Mouse (Mus musculus): ENCODE measurements around the gene Snx21.
A peak's percentile ranks its signal among the peaks of the same experiment; 100 is the strongest.

Gene Snx21

DNA sequence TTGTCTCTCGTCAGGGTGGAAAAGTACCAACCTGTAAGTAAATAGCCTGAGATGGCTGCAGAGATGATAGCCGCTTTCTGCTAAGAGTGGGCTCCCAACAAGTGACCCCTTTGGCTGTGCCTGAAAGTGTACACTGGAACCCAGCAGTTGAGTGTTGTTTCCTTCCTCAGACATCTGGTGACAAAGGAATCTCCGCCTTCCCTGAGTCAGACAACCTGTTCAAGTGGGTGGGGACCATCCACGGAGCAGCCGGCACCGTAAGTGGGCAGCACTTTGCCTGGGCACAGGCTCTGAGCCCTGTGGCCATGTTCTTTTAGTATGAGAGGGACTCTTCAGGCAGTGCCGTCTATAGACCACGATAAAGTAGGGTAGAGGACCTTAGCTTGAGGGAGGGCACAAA, 14.5 kb upstream of the Snx21 start:
- no peak for DNase-seq

DNA sequence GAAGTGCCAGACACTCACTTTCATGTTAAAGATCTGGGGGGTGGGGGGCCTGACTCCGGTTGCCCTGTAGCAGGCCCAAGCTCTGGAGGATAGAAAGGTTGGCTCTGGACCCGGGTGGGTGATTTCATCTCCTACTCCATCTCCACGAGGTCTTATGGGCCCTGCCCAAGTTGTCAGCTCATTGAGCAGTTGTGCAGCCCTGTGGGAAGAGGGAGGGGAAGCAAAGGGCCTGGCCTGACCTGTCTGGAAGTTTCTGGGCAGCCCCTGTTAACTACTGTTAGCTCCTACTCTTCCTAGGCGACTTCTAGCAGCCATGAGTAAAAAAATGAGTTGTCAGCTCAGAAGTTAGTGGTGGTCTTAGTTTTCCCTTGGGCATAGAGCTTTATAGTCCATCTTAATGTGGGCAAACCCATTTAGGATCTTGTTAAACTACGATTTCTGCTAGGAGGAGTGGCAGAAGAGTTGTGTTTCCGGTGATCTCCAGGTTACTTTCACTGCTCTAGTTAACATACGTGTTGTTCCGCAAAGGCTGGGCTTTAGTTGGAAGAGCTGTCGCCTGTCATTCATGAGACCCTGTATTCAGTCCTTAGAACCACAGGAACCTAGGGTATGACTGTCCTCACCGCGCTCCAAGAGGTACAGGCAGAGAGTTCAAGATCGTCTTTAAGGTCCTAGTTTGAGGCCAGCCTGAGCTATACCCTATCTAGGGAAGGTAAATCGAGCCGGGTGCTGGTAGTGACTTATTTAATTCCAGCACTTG, 12.2 kb upstream of the Snx21 start:
- DNase-seq: no peak

DNA sequence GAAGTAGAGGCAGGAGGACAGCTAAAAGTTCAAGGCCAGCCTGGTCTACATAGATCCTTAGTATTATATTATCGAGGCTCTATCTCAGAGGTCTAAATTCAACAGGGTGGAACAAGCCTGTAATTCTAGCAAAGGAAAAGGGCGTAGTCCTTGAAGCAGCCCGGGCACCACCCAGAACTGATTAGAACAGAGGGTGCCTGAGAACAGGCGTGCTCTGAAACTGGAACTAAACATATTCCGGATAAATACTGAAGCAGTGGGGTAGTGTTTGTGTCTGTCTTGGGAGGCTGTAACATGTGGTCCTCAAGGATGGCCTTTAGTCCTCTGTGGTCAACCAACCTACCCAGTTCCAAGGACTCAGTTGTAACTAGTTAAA, 11.6 kb upstream of the Snx21 start:
- DNase-seq: no peak

DNA sequence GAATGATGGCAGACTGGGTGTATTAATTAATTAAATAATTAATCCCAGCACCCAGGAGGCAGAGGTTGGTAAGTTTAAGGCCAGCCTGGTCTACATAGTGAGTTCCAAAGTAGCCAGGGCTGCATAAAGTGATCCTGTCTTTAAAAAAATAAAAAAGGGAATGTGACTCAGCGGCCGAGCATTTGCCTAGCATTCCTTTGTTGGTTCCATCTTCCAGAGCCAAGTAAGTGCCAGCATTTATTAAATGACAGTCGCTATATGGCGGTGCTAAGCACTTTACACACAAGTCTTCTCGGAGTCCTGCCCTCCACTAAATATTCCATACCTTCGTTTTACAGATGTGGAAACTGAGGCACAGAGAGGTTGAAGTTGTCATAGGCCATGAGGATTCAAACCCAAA, 9.5 kb upstream of the Snx21 start:
- DNase-seq: no peak

DNA sequence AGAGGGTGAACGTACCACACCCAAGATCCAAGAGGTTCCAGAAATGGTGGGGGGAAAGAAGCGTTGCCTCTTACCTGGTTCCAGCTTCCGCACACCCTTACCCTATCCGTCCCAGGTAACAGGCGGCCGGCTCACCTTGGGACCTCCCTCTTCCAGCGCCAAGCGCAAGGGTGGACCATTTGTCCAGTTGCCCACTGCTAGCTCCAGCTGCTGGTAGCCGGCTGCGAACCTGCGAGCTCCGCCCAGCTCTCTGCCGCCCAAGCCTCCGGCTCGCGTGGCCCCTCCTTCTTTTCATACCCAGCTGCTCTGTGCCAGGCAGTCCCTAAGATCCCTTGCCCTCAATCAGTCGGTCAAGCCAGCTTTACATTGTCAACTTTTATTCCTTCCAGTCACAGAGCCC, 8.8 kb upstream of the Snx21 start:
- no peak for DNase-seq

DNA sequence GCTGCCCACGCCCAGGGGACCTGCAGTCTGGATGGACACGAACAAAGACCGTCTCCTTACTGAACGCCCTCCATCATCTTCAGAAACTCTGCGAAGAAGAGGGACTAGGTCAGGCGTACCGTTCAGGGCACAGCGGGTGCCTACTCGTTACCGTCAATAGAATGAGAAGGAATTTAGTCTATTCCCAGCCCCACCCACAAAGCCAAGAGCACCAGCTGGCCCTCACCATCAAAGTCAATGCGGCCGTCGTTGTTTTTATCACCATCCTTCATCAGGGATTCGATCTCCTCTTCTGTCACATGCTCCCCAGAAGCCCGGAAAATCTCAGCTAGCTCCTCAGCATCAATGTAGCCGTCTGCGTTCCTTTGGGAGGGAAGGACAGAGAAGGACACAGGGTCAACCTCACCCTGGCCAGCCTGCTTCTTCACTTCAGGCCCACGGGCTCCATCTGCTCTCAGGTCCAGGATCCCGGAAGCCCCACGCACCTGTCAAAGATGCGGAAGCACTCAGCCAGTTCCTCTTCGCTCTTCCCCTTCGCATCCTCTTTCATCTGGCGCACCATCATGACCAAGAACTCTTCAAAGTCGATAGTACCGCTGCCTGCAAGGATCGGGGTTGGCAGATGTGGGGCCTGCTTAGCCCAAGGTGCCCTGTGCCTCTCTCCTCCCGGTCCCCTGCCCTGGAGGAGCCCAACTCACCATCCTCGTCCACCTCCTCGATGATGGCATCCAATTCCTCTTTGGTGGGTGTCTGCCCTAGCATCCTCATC, 8.2 kb upstream of the Snx21 start:
- no peak for DNase-seq

DNA sequence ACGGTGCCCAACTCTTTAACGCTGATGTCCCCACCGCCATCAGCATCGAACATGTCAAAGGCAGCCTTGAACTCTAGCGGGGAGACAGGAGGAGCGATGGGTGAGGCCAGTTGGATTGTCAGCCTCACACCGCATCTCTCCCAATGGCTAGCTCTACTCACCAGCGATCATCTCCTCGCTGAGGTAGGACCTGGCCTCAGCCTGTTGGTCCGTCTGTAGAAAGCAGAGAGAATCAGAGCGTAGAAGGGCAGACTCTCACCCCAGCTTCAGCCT, 7.7 kb upstream of the Snx21 start:
- DNase-seq: no peak

DNA sequence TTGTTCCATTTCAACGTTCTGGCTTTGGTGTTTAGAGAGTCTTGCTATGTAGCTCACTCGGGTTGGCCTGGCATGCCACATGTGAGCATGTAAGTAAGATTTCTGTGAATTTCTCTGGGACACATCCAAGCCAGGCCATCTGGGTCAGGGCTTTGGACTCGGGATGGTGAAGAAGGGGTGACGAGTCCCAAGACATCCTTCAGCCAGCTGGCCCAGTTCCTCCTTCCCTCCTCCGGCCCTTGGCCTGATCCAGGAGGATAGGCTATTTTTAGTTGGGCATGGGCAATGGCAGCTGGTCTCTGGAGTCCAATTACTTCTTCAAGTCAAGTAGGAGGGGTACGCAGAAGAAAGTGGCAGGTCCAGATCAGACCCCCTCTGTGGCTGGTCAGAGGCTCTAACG, 6.8 kb upstream of the Snx21 start:
- peak; percentile 48 for DNase-seq

DNA sequence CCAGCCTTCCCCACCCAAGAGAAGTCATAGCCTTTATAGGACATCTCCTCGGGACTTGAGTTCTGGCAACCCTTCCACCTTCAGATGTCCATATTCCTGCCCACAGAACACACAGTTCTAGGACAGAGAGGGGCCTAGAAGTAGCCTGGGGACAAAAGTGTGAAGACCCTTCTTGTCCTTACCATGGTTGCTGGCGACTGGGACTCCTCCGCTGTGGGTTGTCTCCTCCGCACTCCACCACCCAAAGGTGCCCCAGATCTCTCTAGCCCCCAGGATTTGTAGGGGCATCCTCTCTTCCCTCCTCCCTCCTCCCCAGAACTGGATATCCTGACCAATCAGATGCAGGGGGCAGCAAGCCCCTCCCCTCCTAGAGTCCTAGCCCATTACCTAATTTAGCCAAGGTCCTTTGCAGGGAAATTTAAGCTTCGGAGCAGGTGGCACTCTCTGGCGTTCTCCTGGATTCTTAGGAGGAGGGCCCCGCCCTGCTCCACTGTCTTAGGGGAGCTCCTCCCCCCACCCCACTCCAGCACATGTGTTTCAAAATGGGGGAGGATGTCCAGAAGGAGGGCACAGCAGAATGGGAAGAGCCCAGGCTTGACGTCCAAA, 6.0 kb upstream of the Snx21 start, which contains the start of gene Tnnc2:
TSS of gene Tnnc2 (minus strand) at position 487 of the 606 bp plus-strand sequence.
- no peak for DNase-seq

DNA sequence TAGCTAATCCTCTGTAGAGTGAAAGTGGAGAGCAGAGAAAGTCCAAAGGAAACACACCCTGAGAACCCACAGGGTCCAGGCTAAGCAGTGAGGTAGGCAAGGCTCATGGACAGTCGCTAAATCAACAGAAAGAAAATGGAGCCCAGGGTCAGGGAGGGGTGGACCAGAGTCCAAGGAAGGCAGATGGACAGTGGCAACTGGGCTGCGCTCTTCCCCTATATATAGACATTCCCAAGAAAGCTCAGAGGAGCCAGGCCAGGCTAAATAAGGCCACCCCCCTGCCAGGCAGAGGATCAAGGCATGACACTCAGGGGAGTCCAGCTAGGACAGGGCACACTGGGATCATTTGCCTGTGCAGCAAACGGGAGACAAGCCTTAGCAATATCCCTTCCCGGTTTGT, 3.7 kb upstream of the Snx21 start:
- no peak for DNase-seq

DNA sequence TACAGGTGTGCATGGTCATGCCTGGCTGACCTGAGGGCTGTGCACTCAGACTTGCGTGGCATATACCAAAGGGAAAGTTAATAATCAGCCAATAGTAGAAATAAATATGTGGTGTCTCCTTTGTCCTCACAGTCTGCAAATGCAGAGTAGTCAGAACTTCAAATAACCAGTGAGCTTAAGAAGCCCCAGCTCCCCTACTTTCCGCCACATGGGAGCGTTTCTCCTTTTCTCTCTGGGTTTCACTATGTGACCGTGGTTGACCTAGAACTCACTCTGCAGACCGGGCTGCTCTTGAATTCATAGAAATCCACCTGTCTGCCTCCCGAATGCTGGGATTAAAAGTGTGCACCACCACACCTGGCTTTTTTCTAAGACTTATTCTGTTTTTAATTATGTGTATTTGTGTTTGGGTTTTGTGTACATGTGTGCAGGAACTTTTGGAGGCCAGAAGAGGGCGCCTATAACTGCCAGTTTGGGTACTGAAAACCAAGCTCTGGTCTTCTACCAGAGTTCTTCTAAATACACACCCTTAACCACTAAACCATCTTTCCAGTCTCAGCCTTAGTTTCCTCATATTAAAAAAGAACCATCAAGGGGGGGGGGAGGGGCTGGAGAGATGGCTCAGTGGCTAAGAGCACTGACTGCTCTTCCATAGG, 1.6 kb upstream of the Snx21 start:
- no peak for DNase-seq

DNA sequence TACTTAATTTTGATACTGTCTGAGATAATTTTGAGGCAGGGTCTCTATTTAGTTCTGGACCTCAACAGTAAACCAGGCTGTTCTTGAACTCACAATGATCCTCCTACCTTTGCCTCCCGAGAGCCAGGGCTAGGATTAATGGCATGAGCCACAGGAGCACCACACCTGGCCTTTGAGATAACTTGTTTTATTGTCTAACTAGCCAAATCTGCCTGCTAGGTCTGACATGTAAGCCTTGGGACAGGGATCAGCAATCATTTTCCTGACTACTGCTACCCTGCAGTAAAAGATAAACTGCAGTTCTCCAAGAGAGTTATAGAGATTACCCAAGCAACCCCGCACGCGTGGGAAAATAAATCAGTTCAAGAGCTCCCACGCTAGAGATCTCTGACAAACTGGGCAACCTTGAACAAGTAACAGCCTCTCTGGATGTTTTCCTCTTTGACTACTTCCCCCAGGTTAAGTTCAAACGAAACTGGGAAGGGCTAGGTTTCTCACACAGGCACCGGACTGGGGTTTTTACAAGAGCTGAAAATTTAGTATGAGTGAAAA, 678 bp upstream of the Snx21 start:
- DNase-seq: peak; percentile 40

DNA sequence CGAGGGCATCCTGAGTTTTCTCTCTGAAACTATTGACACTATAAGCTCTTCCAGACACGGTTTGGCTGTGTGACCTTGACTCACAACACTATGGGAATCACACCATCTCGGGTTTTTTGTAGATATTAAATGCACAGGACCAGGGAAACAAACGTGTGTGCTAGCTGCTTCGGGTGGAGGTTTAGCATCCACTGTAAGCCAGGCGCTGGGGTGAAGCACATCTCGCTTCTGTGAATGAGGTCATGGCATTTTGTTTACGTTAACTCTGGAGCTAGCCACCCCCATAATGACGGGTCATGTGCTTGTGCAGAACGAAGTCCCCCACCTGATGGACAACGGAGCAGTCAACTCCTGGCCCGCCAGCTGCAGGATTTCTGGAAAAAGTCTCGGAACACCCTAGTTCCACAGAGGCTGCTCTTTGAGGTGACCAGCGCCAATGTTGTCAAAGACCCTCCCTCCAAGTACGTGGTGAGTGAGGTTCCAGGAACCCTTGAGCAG, 814 bp downstream of the Snx21 start:
- DNase-seq: peak; percentile 68

DNA sequence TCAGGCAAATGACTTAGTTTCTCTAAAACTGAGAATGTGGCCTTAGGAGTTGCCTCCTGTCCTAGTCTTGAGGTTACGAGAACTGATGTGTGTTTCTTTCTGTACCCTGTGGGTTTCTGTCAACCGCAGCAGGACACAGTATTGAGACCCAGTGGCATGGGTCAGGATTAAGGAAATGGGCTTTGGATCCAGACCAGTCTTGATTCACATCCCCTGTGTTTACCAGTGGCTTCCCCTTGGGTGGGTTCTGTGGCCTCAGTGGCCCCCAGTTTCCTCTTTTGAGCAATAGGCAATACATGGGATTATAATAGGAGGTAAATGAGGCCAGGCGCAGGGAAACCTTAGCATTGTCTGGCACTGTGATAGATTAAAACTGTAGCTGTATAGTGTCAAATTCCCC, 1.4 kb downstream of the Snx21 start:
- peak; percentile 43 for DNase-seq

DNA sequence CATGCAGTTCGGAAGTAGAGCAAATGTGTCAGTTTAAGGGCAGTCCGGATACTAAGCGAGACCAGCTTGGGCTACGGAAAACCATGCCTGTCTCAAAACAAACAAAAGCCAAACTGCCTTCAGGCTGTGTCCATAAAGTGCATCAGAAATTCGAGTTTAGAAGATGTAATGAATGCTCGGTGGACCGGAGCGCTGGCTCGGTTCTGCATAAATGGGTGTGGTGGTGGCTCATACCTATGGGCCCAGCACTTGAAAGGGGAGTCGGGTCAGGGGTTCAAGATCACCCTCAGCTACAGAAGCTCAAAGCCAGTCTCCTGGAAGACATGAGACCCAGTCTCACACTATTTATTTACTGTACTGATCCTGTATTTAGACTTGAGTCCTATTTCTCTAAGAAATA, 2.2 kb downstream of the Snx21 start:
- DNase-seq: no peak

DNA sequence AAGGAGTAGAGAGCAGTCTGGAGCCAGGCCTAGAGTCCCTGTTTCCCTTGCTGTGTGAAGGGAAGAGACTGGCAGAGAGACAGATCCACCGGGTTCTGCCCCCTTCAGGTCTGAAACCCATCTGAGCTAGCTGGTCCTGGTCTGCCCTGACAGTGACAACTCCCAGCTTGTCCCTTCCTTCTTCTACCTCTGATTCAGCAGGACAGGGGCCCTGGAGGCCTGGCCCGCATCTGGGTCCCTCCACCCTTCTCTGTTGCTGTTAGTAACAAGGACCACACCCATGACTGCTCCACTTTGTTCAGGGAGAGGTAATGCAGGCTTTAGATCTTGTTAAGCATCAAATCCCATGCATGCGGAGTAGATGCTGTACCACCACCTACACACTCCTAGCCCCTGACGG, 2.8 kb downstream of the Snx21 start:
- DNase-seq: no peak

DNA sequence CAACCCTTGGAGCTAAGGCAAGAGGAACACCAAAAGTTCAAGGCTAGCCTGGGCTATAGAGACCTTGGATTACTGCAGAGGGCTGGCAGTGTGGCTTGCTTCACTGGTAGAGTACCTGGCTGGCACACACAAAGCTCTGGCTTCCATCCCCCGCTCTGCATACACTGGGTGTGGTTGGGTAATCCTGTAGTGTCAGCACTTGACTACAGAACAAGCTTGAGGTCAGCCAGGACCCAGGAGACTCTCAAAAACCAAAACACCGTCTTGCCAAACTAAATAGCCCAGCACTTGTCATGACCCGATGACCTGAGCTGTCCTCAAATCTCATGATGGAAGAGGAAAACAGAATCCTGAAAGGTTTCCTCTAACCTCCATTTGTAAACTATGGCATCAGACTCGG, 4.8 kb downstream of the Snx21 start:
- DNase-seq: no peak

DNA sequence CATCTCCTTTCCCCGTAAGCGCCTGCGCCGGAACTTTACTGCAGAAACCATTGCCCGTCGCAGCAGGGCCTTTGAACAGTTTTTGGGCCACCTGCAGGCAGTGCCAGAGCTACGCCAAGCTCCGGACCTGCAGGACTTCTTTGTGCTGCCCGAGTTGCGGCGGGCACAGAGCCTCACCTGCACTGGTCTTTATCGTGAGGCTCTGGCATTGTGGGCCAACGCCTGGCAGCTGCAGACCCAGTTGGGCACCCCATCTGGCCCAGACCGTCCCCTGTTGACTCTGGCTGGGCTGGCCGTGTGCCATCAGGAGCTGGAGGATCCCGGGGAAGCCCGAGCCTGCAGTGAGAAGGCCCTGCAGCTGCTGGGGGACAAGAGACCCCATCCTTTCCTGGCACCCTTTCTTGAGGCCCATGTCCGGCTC, 6.2 kb downstream of the Snx21 start:
- peak; percentile 71 for DNase-seq

DNA sequence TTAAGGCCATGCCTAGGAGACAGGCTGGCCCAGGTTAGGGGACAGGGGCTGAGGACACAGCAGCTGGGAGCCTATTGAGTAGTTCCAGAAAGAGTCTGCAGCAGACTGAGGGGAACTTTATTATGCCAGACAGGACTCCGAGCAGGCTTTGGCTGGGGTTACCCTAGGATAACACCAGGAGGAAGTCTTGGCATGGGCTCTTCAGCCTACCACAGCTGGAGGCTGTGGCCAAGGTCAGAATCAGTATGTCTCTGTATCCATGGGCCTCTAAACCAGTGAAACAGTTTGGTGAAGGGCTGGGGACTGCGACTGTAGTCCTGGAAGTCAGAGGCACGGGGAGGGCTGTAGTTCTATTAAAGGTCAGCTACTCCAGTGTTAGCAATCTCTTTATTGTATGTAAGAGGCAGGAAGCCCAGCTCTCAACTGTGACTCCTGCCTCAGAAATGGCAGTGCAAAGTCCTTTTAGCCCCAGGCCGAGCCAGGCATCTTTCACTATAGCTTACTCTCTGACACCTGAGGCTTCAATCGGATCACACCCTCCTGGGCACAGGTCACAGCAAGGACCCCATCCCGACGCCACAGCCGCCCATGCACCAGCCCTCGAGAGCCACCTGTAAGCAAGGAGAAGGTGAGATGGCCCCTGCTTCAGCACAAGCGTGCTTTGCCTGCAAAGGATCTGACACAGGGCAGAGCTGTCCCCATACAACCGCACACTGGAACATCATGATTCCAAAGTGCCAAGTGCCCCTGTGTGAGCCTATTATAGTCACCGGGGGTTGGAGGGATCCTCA, 7.0 kb downstream of the Snx21 start:
- no peak for DNase-seq

DNA sequence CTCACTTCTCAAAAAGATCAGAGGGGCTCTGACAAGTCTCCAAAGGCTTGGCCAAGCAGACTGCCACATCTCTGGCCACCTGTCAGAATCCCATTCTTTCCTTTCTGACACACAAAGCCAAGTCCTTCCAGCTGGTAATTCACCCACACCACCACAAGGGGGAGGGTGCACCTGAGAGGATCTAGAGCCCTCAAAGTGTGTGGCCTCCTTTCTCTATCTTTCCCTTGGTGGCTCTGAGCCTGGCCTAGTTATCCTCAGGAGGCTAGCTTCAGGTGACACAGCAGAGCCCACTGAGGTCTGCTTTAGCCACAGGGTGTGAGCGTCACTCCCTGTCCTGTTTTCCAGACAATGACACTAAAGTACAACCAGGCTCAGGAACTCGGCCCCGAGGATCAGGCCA, 7.6 kb downstream of the Snx21 start:
- peak; percentile 82 for DNase-seq

DNA sequence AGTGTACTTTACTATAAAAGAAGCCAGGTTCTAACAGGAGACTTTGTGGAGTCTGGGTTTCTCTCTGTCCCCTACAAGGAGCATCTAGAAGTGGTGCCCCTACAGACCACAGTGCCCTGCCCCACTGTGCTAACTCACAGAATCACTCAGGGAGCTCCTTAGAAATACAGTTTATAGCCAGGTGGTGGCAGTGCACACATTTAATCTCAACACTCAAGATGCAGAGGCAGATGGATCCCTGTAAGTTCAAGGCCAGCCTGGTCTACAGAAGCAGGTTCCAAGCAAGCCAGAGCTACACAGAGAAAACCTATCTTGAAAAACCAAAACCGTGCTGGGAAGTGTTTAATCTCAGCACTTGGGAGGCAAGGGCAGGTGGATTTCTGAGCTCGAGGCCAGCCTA, 8.1 kb downstream of the Snx21 start:
- no peak for DNase-seq

DNA sequence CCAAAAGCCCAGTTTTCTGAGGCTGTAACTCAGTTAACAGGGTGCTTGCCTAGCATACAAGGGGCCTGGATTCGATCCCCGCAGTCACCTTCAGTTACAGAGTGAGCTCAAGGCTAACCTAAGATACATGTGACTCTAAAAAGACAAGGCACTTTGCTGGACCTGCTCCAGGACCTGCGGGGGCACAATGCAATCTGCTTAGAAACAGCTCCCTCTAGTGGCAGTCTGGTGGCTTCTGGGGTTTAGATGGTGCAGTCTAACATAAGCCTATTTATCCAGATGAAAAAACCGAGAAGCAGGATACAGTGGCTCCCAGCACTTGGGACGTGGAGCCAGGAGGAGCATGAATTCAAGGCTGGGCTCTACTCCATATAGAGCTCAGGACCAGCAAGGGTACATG, 8.7 kb downstream of the Snx21 start:
- peak; percentile 85 for DNase-seq

DNA sequence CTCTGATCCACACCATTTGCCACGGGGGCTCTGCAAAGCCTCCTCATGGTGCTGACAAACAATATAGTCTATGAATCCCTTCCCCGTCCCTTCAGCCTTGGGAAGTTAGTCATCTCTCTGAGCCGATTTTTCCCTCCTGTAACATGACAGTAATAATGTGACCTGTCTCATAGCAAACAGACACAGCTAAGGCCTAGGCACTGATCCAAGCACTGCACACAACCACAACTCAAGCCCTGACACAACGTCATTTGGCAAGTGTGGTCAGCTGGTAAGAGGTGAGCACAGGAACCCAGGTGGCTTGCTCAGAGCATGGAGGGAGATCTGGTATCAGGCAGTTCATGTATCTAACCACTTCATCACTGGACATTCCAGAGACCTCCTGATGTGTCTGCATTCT, 10.2 kb downstream of the Snx21 start:
- peak; percentile 22 for DNase-seq

All from cerebellum, adult 9-11 months (tissue).